Mouse (Mus musculus): ENCODE measurements around the gene Cyfip2. TPM values are rescaled to one million over a fixed set of nuclear protein-coding genes. Genes with fewer than 3 reads are reported as not detected.

The Cyfip2 gene
- polyA plus RNA-seq, 1 experiment from 2014 or later, result 3.4 TPM

DNA sequence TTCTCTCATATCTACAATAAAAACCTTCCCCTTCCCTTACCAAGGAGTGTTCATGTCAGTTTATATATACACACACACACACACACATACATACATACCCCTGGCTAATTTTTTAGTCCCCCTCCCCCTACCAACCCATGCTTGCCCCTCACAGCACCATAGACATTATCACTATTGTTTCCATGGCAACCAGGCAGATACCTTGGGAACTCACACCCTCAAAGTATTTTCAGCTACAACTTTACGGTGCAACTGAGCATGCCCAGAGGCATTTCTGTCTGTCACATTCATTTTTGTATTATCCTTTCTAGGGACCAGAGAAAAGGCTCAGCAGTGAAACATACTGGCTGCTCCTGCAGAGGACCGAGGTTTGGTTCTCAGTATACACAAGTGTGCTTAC lies 92.4 kb downstream of the Cyfip2 start:
- Histone ChIP-seq H3K4me2 (replicated peaks; ENCODE audit: low read depth, low read length) (no peak overlapping the region), H3K27ac (ENCODE audit: low read length) (no peak overlapping the region), H3K9ac (replicated peaks; ENCODE audit: low read depth) (no peak overlapping the region), H3K27me3 (replicated peaks; ENCODE audit: insufficient read depth, low read length) (no peaks in the 10 kb centered on the region), H3K36me3 (ENCODE audit: insufficient read depth, low read length) (no peaks in the 10 kb centered on the region), H3K9me3 (ENCODE audit: low read length) (no peaks in the 10 kb centered on the region), H3K4me3 (ENCODE audit: low read depth, low read length) (no peak overlapping the region), H3K4me1 (ENCODE audit: insufficient read depth, low read depth, low read length) (no peaks in the 10 kb centered on the region)
- ATAC-seq (no peak), DNase-seq (ENCODE audit: low spot score) (no peak)
- no peak for TF ChIP-seq EP300 (IDR thresholded peaks at IDR 0.05)
- 82% methylated on average over 2 of the region's 2 CpGs for WGBS

- no peak for TF ChIP-seq EP300 (IDR thresholded peaks at IDR 0.05)
- TF ChIP-seq CTCF (IDR thresholded peaks at IDR 0.05), result no peak
- Histone ChIP-seq H3K4me1 (ENCODE audit: insufficient read depth, low read depth, low read length) (peaks cover 3% of the 10 kb centered on the region; the same call in 1 of the 2 replicates), H3K27ac (ENCODE audit: low read length) (no peak overlapping the region), H3K9me3 (ENCODE audit: low read length) (no peaks in the 10 kb centered on the region), H3K27me3 (replicated peaks; ENCODE audit: insufficient read depth, low read length) (no peaks in the 10 kb centered on the region), H3K4me2 (replicated peaks; ENCODE audit: low read depth, low read length) (no peak overlapping the region), H3K9ac (replicated peaks; ENCODE audit: low read depth) (no peak overlapping the region), H3K36me3 (ENCODE audit: insufficient read depth, low read length) (no peaks in the 10 kb centered on the region), H3K4me3 (ENCODE audit: low read depth, low read length) (no peak overlapping the region)
- 82% methylated on average over 9 of the region's 9 CpGs for WGBS
- no peak for DNase-seq (ENCODE audit: low spot score)
- no peak for ATAC-seq
These were observed 93.3 kb downstream of the Cyfip2 start for GRCm38 (mm10) chr11:46219380-46219779.

- no peak for TF ChIP-seq EP300 (IDR thresholded peaks at IDR 0.05)
- no peak for TF ChIP-seq CTCF (IDR thresholded peaks at IDR 0.05)
- peaks cover 7% of the 10 kb centered on the region; the same call in 1 of the 2 replicates for H3K4me1 ChIP-seq (ENCODE audit: insufficient read depth, low read depth, low read length)
- H3K4me2 ChIP-seq (replicated peaks; ENCODE audit: low read depth, low read length), result no peak overlapping the region
- no peaks in the 10 kb centered on the region for H3K9me3 ChIP-seq (ENCODE audit: low read length)
- DNase-seq (ENCODE audit: low spot score), result no peak
- no peaks in the 10 kb centered on the region for H3K27me3 ChIP-seq (replicated peaks; ENCODE audit: insufficient read depth, low read length)
- H3K36me3 ChIP-seq (ENCODE audit: insufficient read depth, low read length), result no peaks in the 10 kb centered on the region
- H3K9ac ChIP-seq (replicated peaks; ENCODE audit: low read depth), result no peak overlapping the region
- no peak overlapping the region for H3K27ac ChIP-seq (ENCODE audit: low read length)
- WGBS, result 45% methylated on average over 5 of the region's 5 CpGs
- ATAC-seq, result no peak
- no peak overlapping the region for H3K4me3 ChIP-seq (ENCODE audit: low read depth, low read length)
These were observed 94.1 kb downstream of the Cyfip2 start for GRCm38 (mm10) chr11:46218584-46218983.

- no peak for ATAC-seq
- DNase-seq (ENCODE audit: low spot score), result no peak
These were observed 95.0 kb downstream of the Cyfip2 start for GRCm38 (mm10) chr11:46217686-46218085.

GRCm38 (mm10) chr11:46216669-46217068 lies 96.0 kb downstream of the Cyfip2 start:
- ATAC-seq, result no peak
- WGBS, result 65% methylated on average over 7 of the region's 7 CpGs
- no peaks in the 10 kb centered on the region for H3K36me3 ChIP-seq (ENCODE audit: insufficient read depth, low read length)

More at GRCm38 (mm10) chr11:46217686-46218085, 95.0 kb downstream of the Cyfip2 start:
- Histone ChIP-seq H3K4me2 (replicated peaks; ENCODE audit: low read depth, low read length) (no peak overlapping the region), H3K9ac (replicated peaks; ENCODE audit: low read depth) (no peak overlapping the region), H3K27ac (ENCODE audit: low read length) (no peak overlapping the region), H3K4me3 (ENCODE audit: low read depth, low read length) (no peak overlapping the region), H3K4me1 (ENCODE audit: insufficient read depth, low read depth, low read length) (peaks cover 7% of the 10 kb centered on the region; the same call in 1 of the 2 replicates), H3K9me3 (ENCODE audit: low read length) (no peaks in the 10 kb centered on the region), H3K36me3 (ENCODE audit: insufficient read depth, low read length) (no peaks in the 10 kb centered on the region), H3K27me3 (replicated peaks; ENCODE audit: insufficient read depth, low read length) (no peaks in the 10 kb centered on the region)
- 83% methylated on average over 9 of the region's 9 CpGs for WGBS
- TF ChIP-seq EP300 (IDR thresholded peaks at IDR 0.05), result no peak
- no peak for TF ChIP-seq CTCF (IDR thresholded peaks at IDR 0.05)

GRCm38 (mm10) chr11:46215354-46215753 lies 97.3 kb downstream of the Cyfip2 start:
- Histone ChIP-seq H3K36me3 (ENCODE audit: insufficient read depth, low read length) (no peaks in the 10 kb centered on the region), H3K9me3 (ENCODE audit: low read length) (no peaks in the 10 kb centered on the region), H3K9ac (replicated peaks; ENCODE audit: low read depth) (no peak overlapping the region), H3K4me2 (replicated peaks; ENCODE audit: low read depth, low read length) (no peak overlapping the region), H3K27me3 (replicated peaks; ENCODE audit: insufficient read depth, low read length) (no peaks in the 10 kb centered on the region), H3K4me1 (ENCODE audit: insufficient read depth, low read depth, low read length) (peaks cover 7% of the 10 kb centered on the region; the same call in 1 of the 2 replicates), H3K27ac (ENCODE audit: low read length) (no peak overlapping the region), H3K4me3 (ENCODE audit: low read depth, low read length) (no peak overlapping the region)
- TF ChIP-seq EP300 (IDR thresholded peaks at IDR 0.05) (no peak), CTCF (IDR thresholded peaks at IDR 0.05) (peak; percentile 99)
- ATAC-seq (peak; percentile 70), DNase-seq (ENCODE audit: low spot score) (peak; percentile 91)
- WGBS, result 9% methylated on average over 3 of the region's 3 CpGs

More at GRCm38 (mm10) chr11:46216669-46217068, 96.0 kb downstream of the Cyfip2 start:
- peak; percentile 21 for DNase-seq (ENCODE audit: low spot score)
- no peak overlapping the region for H3K4me3 ChIP-seq (ENCODE audit: low read depth, low read length)
- no peak overlapping the region for H3K27ac ChIP-seq (ENCODE audit: low read length)
- TF ChIP-seq EP300 (IDR thresholded peaks at IDR 0.05) (no peak), CTCF (IDR thresholded peaks at IDR 0.05) (peak; percentile 68)
- H3K4me1 ChIP-seq (ENCODE audit: insufficient read depth, low read depth, low read length), result peaks cover 7% of the 10 kb centered on the region; the same call in 1 of the 2 replicates
- H3K4me2 ChIP-seq (replicated peaks; ENCODE audit: low read depth, low read length), result no peak overlapping the region
- no peaks in the 10 kb centered on the region for H3K27me3 ChIP-seq (replicated peaks; ENCODE audit: insufficient read depth, low read length)
- H3K9me3 ChIP-seq (ENCODE audit: low read length), result no peaks in the 10 kb centered on the region
- no peak overlapping the region for H3K9ac ChIP-seq (replicated peaks; ENCODE audit: low read depth)
